Mouse (Mus musculus) right cerebral cortex, postnatal 25 days (tissue): Measurements from ENCODE around the gene Tmem184b.

ENCODE experiments used
- DNase-seq: peaks from one replicate; pipeline ENCODE4 v3.0.0; 2022

Gene Tmem184b

DNA sequence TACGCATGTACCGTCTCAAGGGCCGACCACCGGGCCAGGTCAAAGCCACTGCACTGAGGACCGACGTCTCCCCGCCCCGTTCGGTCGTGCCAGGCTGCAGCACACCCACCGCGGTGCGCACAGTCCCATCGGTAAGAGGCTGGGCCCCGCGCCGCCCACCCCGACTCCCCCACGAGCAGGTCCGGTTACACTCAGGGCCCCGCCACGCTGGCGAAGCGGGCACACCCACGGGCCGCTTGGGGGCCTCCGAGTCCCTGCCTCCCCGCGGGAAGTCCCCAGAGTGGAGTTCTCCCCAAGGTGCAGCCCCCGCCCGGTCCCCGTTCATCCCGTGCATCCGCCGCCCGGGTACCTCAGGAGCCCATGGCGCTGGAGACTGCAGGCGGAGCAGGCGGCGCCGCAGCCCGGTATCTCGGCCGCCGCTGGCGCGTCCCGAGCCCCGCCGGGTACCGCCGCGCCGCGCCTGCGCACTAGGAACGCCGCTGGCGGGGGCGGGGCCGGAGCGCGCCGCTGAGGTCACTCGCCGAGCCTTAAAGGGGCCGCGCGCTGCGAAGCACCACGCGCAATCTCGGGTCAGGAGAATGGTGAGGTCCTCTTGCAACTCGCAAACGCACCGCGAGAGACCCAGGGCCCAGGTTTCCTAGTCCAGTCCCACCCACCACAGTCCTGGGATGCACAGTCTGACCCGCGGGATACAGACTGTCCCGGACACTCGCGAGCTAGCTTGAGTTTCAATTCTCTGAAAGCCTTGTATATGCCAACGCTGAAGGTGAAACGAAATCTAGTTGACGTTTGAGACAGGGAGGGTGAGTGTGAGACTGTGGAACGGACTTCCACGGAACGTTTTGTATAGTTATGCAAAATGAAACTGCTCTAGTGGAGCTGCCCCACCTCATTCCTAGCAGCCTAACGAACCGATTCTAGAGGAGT, at the start of gene Tmem184b:
Gene Tmem184b, minus strand, starts transcription at position 734 of the 927 bp plus-strand sequence.
- DNase-seq = peak; percentile 90

DNA sequence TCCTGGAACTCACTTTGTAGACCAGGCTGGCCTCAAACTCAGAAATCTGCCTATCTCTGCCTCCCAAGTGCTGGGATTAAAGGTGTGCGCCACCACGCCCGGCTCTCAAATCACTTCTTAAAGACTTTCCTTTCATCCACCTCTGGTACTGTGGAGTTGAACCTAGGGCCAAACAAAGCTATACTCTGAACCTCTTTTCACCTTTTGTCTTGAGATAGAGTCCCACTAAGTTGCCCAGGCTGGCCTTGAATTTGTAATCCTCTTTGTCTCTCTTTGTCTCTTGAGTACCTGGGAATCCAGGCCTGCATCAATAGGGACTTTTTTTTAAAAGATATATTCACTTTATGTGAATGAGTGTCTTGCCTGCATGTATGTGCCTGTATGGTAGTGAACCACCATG, 44.7 kb upstream of the Tmem184b start:
- no peak for DNase-seq

- DNase-seq = no peak
Observed at GRCm38 (mm10) chr15:79445786-79446654, 42.7 kb upstream of the Tmem184b start.

- peak; percentile 70 for DNase-seq
Observed at GRCm38 (mm10) chr15:79443856-79444410, 40.6 kb upstream of the Tmem184b start.

- DNase-seq = peak; percentile 20
Observed at GRCm38 (mm10) chr15:79442961-79443518, 39.7 kb upstream of the Tmem184b start.

- DNase-seq = no peak
Observed at GRCm38 (mm10) chr15:79442257-79442611, 38.9 kb upstream of the Tmem184b start.

DNA sequence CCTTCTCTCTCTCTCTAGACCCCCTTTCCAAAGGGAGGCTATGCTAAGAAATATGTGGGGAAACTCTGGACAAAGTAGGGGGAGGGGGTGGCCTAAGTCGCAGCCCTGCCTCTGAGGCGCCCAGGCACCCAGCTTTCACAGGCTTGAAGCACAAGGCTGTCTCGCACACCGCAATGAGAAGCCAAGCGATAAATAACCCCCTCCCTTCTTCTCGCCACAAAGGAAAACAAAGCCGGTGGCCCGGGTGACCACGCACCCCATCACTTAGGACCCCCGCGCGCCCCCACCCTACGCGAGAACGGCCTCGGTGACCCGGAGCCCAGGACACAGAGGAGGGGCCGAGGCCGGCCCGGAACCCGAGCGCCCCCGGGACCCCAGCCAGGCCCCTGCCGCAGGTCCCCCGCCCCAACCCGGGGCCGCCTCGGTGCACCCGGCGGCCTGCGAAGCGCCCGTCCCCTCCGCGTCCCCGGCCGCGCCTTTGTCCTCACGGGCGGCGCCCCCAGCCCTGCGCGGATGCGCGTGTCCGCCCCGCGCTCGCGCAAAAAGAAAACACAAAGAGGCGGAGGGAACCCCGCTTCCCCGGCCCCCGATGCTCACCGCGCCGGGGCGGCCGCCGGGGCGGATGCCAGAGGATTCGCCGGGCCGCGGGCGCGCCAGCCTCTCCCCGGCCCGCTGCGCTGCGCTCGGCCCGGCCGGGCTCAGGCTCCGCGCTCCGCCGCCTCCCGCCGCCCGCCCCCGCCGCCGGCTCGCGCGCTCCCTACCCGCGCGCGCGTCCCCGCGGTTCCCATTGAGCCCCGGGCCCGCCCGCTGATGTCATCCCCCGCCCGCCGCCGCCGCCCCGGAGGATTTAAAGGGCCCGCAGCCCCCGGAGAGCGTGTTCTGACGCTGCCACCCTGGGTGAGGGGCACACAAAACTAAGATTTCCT, 38.2 kb upstream of the Tmem184b start:
- peak; percentile 83 for DNase-seq

- no peak for DNase-seq
Observed at GRCm38 (mm10) chr15:79440651-79441330, 37.4 kb upstream of the Tmem184b start.

DNA sequence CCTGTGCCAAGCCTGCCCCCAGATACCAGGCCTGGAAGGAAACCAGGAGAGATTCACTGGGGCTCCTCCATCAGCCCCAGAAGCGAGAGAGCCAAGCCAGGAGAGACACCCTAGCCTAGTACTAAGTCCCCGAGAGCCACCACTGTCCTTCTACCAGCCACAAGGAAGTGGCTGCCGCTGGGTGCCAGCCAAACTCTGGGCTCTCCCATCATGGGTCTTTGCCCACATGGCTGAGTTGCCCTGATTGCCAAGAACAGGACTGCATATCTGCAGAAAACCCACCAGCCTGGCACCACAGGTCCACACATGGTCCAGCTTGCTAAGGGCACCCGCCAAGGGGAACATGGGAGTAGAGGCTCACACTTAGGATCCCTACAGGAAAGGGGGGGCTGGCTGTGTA, 36.9 kb upstream of the Tmem184b start:
- DNase-seq = peak; percentile 56

DNA sequence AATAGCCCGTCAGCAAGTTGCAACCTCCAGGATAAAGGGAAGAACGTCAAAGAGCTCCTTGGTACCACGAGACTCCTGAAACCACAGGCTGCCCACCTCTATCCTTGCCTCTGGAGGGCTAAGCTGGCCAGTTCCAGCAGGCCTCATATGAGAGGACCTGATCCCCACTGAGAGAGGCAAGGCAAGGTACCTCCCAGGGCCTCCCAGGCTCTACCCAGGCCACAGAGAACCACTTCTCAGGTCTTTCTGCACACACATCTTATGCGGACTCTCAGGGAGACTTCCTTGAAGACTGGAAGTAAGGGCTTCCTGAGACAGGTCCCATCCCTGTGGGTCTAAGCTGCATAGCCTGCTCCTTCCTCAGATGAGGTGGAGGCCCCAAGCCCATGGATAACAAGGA, 36.0 kb upstream of the Tmem184b start:
- no peak for DNase-seq

- DNase-seq = no peak
Observed at GRCm38 (mm10) chr15:79438816-79439215, 35.4 kb upstream of the Tmem184b start.

GRCm38 (mm10) chr15:79438209-79438810, 34.9 kb upstream of the Tmem184b start:
- no peak for DNase-seq

DNA sequence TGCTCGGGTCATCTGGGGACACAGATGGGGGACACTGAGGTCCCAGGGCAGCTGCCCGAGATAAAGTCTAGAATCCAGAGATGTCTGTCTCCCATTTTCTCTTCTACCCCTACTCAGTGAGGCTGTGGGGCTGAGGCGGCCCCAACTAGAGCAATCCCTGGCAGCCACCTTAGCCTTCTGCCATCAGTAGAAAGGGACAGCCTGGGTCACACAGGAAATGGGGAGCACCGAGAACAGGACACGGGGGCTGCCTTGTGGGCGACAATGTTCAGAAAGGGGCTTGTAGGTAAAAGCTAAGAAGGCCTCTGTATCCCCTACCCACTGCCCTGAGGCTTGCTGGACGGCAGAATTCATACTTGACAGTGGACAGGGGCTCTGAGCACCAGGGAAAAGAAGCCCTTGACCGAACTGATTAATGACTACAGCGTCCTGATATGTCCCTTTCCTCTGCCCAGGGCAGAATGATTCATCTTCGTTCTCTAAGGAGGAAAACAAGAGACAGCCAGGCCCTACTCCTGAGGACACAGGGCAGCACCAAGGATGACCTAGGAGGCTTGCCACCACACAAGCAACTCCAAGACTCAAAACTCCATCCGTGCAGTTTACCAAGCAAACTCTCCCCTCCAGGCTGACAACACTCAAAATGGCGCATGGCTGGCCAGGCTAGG, 34.3 kb upstream of the Tmem184b start:
- DNase-seq = no peak

GRCm38 (mm10) chr15:79436481-79436921, 33.1 kb upstream of the Tmem184b start:
- no peak for DNase-seq

GRCm38 (mm10) chr15:79435191-79435671, 31.9 kb upstream of the Tmem184b start:
- no peak for DNase-seq

GRCm38 (mm10) chr15:79432892-79433291, 29.5 kb upstream of the Tmem184b start:
- peak; percentile 48 for DNase-seq

DNA sequence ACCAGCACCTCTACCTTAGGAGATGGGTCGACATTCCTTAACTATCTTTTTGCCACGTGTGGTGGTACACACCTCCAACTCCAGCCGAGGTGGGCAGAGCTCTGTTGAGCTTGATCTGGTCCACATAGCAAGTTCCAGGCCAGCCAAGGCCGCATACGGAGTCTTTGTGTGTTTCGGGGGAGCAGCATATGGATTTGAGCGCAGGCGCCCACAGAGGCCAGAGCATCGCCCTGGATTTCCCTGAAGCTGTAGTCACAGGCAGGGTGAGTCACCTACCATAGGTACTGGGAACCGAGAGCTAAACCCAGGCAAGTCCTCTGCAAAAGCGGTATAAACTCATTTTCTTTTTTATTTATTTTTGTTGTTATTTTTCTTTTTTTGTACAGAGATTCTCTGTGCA, 29.0 kb upstream of the Tmem184b start:
- peak; percentile 38 for DNase-seq

GRCm38 (mm10) chr15:79431925-79432324, 28.6 kb upstream of the Tmem184b start:
- DNase-seq = no peak

- no peak for DNase-seq
Observed at GRCm38 (mm10) chr15:79430461-79431000, 27.2 kb upstream of the Tmem184b start.

DNA sequence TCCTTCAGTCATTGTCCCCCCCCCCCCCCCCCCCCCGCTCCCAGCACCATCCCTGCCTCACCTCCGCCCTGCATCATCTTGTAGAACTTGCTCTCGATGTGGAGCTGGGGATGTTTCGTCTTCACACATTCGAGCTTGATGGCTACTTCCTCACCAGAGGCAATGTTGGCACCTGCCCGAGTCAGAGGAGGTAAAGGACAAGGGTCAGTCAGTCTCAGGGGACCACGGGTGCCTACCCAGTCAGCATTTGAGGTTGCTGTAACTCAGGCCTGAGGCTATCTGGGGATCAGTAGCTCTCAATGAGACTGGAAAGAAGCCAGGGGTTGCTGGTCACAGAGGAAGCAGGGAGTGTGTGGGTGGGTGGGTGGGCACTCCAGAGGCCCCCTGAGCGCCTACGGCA, 26.6 kb upstream of the Tmem184b start:
- no peak for DNase-seq
